Mouse (Mus musculus): Measurements from ENCODE around the gene Tjap1. TPM values are rescaled to one million over a fixed set of nuclear protein-coding genes. Genes with fewer than 3 reads are reported as not detected.

The Tjap1 gene
- total and polyA plus RNA-seq, 2 experiments from 2014 or later: 18.6 to 22.0 TPM

DNA sequence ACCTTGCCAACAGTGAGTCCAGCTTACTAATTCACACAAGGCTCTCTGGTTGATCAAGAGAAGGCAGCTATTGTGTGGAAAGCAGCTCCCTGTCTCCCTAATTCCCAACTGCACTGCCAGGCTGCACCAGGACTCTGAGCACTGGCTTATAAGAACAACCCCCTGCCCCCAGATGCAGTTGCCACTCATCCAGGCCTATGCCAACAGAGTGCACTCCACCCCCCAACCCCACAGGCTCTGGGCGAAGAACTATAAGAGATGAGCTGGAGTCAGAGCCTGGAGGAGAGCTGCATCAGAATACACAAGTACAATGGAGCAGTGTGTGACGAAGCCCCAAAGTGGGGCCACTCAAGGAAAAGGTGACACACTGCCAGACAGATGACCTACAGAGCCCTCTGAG, 10.8 kb downstream of the Tjap1 start:
- ATAC-seq (ENCODE audit: low FRiP score) (0 out of 2 replicates have a peak, but pooled peaks have one; percentile 34), DNase-seq (ENCODE audit: low spot score) (no peak)
- Histone ChIP-seq H3K4me2 (ENCODE audit: low read depth, low read length, poor library complexity, severe bottlenecking) (no peak overlapping the region), H3K4me3 (ENCODE audit: low read depth, low read length) (no peak overlapping the region), H3K27ac (ENCODE audit: low read depth, low read length) (no peak overlapping the region), H3K36me3 (ENCODE audit: insufficient read depth, low read length) (0 out of 2 replicates have a peak, but pooled peaks cover 2% of the 10 kb centered on the region), H3K4me1 (ENCODE audit: insufficient read depth, low read length) (no peaks in the 10 kb centered on the region), H3K27me3 (ENCODE audit: insufficient read depth, low read length) (no peaks in the 10 kb centered on the region), H3K9ac (replicated peaks; ENCODE audit: low read length, poor library complexity, severe bottlenecking) (no peak overlapping the region), H3K9me3 (ENCODE audit: low read length) (no peaks in the 10 kb centered on the region)
- WGBS: 75% methylated on average over 2 of the region's 2 CpGs
- TF ChIP-seq CTCF (IDR thresholded peaks at IDR 0.05): no peak

DNA sequence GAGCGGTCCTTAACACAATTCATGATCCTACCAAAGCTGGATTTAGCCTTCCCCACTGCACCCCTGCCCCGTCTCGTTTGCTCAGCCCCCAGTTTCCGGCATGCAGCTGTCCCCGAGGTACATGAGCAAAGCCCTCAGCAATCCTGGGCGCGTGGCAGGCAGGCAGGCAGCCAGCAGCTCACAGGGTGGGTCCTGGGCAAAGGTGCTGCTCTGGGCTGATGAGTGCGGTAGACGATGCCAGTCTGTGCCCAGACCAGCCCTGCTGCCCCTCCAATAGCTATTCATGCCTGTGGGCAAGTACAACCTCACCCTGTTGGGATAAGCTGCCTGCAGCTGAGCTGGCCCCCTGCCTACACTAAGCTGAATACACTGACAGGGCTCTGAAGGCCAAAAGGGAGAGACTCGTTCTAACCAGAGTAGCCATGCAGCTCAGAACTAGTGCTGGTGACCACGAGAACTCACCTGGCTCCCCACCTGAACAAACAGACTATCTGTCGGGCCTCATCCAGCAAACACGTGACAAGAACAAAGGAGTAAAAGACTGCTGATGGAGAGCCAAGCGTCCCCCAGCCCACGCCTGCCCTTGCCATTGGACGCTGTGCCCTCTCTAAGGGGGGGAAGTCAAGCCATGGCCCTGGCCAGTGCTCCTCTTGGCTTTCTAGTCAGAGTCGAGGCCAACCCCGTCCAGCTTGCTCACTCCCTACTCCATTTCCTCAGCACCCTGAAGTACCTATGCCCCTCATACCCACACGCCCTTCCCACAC, 12.9 kb downstream of the Tjap1 start:
- H3K27ac ChIP-seq (ENCODE audit: low read depth, low read length): no peak overlapping the region
- 0 out of 2 replicates have a peak, but pooled peaks cover 2% of the 10 kb centered on the region for H3K36me3 ChIP-seq (ENCODE audit: insufficient read depth, low read length)
- no peak for TF ChIP-seq CTCF (IDR thresholded peaks at IDR 0.05)
- no peak overlapping the region for H3K9ac ChIP-seq (replicated peaks; ENCODE audit: low read length, poor library complexity, severe bottlenecking)
- WGBS: 80% methylated on average over 19 of the region's 19 CpGs
- DNase-seq (ENCODE audit: low spot score): no peak
- H3K9me3 ChIP-seq (ENCODE audit: low read length): no peaks in the 10 kb centered on the region
- H3K27me3 ChIP-seq (ENCODE audit: insufficient read depth, low read length): no peaks in the 10 kb centered on the region
- no peaks in the 10 kb centered on the region for H3K4me1 ChIP-seq (ENCODE audit: insufficient read depth, low read length)
- no peak overlapping the region for H3K4me3 ChIP-seq (ENCODE audit: low read depth, low read length)
- ATAC-seq (ENCODE audit: low FRiP score): no peak
- H3K4me2 ChIP-seq (ENCODE audit: low read depth, low read length, poor library complexity, severe bottlenecking): no peak overlapping the region

DNA sequence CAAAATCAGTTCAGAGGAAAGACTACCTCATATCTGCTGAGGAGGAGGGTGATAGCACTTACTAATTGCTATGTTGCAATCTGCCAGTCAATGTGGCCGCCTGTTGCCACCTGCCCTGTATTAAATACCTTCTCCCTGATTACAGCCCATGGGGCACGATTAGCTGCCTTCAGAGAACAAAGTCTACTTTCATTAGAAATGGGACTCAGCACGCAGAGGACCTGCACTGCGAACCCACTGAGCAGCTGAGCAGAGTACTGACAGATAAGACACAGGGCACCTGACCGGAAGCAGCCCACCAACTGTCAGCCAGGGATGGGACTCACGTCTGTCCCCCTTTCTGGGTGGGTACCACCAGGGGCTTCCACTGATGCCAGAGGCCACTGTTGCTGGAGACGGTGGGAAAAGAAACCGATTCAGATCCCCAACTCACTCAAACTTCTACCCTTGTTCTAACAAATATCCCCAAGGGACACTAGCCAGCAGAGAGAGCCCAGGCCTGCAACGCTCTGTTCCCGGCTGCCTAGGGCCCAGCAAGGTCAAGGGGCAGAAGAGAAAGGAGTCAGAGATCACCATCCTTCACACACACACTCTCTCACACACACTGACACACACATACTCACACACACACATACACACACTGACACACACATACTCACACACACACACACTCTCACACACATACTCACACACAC, 14.7 kb downstream of the Tjap1 start:
- Histone ChIP-seq H3K9me3 (ENCODE audit: low read length) (no peaks in the 10 kb centered on the region), H3K36me3 (ENCODE audit: insufficient read depth, low read length) (peaks cover 15% of the 10 kb centered on the region), H3K27me3 (ENCODE audit: insufficient read depth, low read length) (no peaks in the 10 kb centered on the region), H3K4me3 (ENCODE audit: low read depth, low read length) (no peak overlapping the region), H3K4me1 (ENCODE audit: insufficient read depth, low read length) (no peaks in the 10 kb centered on the region), H3K9ac (replicated peaks; ENCODE audit: low read length, poor library complexity, severe bottlenecking) (no peak overlapping the region), H3K27ac (ENCODE audit: low read depth, low read length) (no peak overlapping the region), H3K4me2 (ENCODE audit: low read depth, low read length, poor library complexity, severe bottlenecking) (no peak overlapping the region)
- ATAC-seq (ENCODE audit: low FRiP score): no peak
- WGBS: 87% methylated on average over 10 of the region's 10 CpGs
- DNase-seq (ENCODE audit: low spot score): no peak
- TF ChIP-seq CTCF (IDR thresholded peaks at IDR 0.05): no peak

DNA sequence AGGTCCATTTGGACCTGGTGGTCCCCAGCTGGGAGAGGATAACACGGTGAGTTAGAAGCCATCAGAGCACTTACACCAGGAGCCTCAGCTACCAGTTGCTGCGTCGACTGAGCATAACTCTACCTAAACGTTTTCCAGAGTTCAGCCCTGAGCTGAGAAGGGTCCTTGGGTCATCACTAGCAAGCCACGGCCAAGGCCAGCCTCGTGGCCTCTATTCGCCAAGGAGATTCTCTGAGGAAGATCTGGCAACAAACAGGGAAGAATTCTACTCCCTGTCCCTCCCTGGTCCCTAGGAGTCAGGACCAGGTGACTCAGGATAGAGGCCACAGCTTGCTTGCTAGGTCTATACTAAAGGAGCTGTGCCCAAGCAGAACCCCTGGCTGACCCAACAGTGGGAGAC, 15.3 kb downstream of the Tjap1 start:
- Histone ChIP-seq H3K4me1 (ENCODE audit: insufficient read depth, low read length) (no peaks in the 10 kb centered on the region), H3K9ac (replicated peaks; ENCODE audit: low read length, poor library complexity, severe bottlenecking) (no peak overlapping the region), H3K9me3 (ENCODE audit: low read length) (no peaks in the 10 kb centered on the region), H3K4me3 (ENCODE audit: low read depth, low read length) (no peak overlapping the region), H3K36me3 (ENCODE audit: insufficient read depth, low read length) (peaks cover 19% of the 10 kb centered on the region), H3K4me2 (ENCODE audit: low read depth, low read length, poor library complexity, severe bottlenecking) (no peak overlapping the region), H3K27ac (ENCODE audit: low read depth, low read length) (no peak overlapping the region), H3K27me3 (ENCODE audit: insufficient read depth, low read length) (no peaks in the 10 kb centered on the region)
- DNase-seq (ENCODE audit: low spot score) (no peak), ATAC-seq (ENCODE audit: low FRiP score) (no peak)
- no peak for TF ChIP-seq CTCF (IDR thresholded peaks at IDR 0.05)
- WGBS: 87% methylated on average over 7 of the region's 7 CpGs

DNA sequence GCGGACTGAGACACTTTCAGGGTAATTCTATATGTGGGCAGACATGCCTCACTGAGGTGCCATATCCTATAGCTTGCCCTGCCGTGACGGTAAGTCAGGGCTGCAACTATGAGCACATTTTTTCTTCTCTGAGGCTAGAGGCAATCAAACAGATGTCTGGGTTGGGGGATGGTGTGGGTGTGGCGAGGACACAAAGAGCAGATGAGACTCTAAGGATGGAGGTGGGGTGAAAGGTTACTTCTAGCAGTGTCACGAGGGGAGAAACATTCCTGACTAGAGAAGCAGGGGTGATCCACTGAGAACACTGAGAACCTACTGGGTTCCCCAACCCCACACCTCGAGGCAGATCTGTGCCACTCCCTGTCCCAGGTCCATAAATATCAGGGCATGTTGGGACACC, 15.8 kb downstream of the Tjap1 start:
- no peaks in the 10 kb centered on the region for H3K4me1 ChIP-seq (ENCODE audit: insufficient read depth, low read length)
- 85% methylated on average over 6 of the region's 6 CpGs for WGBS
- H3K4me3 ChIP-seq (ENCODE audit: low read depth, low read length): no peak overlapping the region
- H3K4me2 ChIP-seq (ENCODE audit: low read depth, low read length, poor library complexity, severe bottlenecking): no peak overlapping the region
- H3K27ac ChIP-seq (ENCODE audit: low read depth, low read length): no peak overlapping the region
- DNase-seq (ENCODE audit: low spot score) (no peak), ATAC-seq (ENCODE audit: low FRiP score) (no peak)
- no peak overlapping the region for H3K9ac ChIP-seq (replicated peaks; ENCODE audit: low read length, poor library complexity, severe bottlenecking)
- no peak for TF ChIP-seq CTCF (IDR thresholded peaks at IDR 0.05)
- no peaks in the 10 kb centered on the region for H3K27me3 ChIP-seq (ENCODE audit: insufficient read depth, low read length)
- no peaks in the 10 kb centered on the region for H3K9me3 ChIP-seq (ENCODE audit: low read length)
- H3K36me3 ChIP-seq (ENCODE audit: insufficient read depth, low read length): peaks cover 21% of the 10 kb centered on the region

Measured in midbrain, postnatal 0 days (tissue).